Mouse (Mus musculus) skeletal muscle tissue, adult 2 months (tissue): ENCODE measurements at regions not wholly inside any gene's neighbourhood (a gene's known extent, or its start where the extent isn't known, plus 50 kb on each side); places are given as distances from the start of the nearest gene placed in this dataset.
A peak's percentile ranks its signal among the peaks of the same experiment; 100 is the strongest.

ENCODE experiments used
- DNase-seq: peaks from one replicate; pipeline ENCODE4 v3.0.0-alpha.2; 2012; ENCODE audit warnings: low read depth, low spot score

GRCm38 (mm10) chr4:142860441-142860840, 352.4 kb downstream of the Prdm2 start:
- no peak for DNase-seq

- DNase-seq: no peak
Observed at GRCm38 (mm10) chr4:142856626-142857025, 356.2 kb downstream of the Prdm2 start.

GRCm38 (mm10) chr4:142855635-142856034, 357.2 kb downstream of the Prdm2 start:
- no peak for DNase-seq

GRCm38 (mm10) chr4:142853924-142854323, 358.9 kb downstream of the Prdm2 start:
- no peak for DNase-seq

GRCm38 (mm10) chr4:142845066-142845696, 367.6 kb downstream of the Prdm2 start:
- no peak for DNase-seq

GRCm38 (mm10) chr4:142839540-142839939, 373.3 kb downstream of the Prdm2 start:
- no peak for DNase-seq

GRCm38 (mm10) chr4:142838363-142838964, 374.3 kb downstream of the Prdm2 start:
- DNase-seq: no peak

GRCm38 (mm10) chr4:142837636-142838035, 375.2 kb downstream of the Prdm2 start:
- DNase-seq: no peak

GRCm38 (mm10) chr4:142829711-142830110, 383.1 kb downstream of the Prdm2 start:
- DNase-seq: no peak

GRCm38 (mm10) chr4:142828969-142829368, 383.8 kb downstream of the Prdm2 start:
- DNase-seq: no peak

GRCm38 (mm10) chr4:142826250-142826893, 386.4 kb downstream of the Prdm2 start:
- peak; percentile 7 for DNase-seq

- no peak for DNase-seq
Observed at GRCm38 (mm10) chr4:142825786-142826185, 387.0 kb downstream of the Prdm2 start.

- DNase-seq: no peak
Observed at GRCm38 (mm10) chr4:142818440-142818839, 394.4 kb downstream of the Prdm2 start.

GRCm38 (mm10) chr4:142816986-142817385, 395.8 kb downstream of the Prdm2 start:
- no peak for DNase-seq

GRCm38 (mm10) chr4:142803819-142804218, 409.0 kb downstream of the Prdm2 start:
- peak; percentile 22 for DNase-seq

- no peak for DNase-seq
Observed at GRCm38 (mm10) chr4:142799291-142799690, 413.5 kb downstream of the Prdm2 start.

- DNase-seq: no peak
Observed at GRCm38 (mm10) chr4:142798834-142799233, 414.0 kb downstream of the Prdm2 start.

GRCm38 (mm10) chr4:142792606-142792970, 420.2 kb downstream of the Prdm2 start:
- DNase-seq: no peak

GRCm38 (mm10) chr4:142791823-142792605, 420.8 kb downstream of the Prdm2 start:
- DNase-seq: no peak

GRCm38 (mm10) chr4:142789048-142789447, 423.7 kb downstream of the Prdm2 start:
- peak; percentile 26 for DNase-seq

- peak; percentile 23 for DNase-seq
Observed at GRCm38 (mm10) chr4:142785386-142785785, 427.4 kb downstream of the Prdm2 start.

- peak; percentile 52 for DNase-seq
Observed at GRCm38 (mm10) chr4:142776711-142777411, 435.9 kb downstream of the Prdm2 start.
